Mouse (Mus musculus) adrenal gland, postnatal 25 days (tissue): ENCODE measurements around the gene Snhg11. TPM values are rescaled to one million over a fixed set of nuclear protein-coding genes. Genes with fewer than 3 reads are reported as not detected.

ENCODE experiments used
- DNase-seq: peaks from one replicate; pipeline ENCODE4 v3.0.0; 2021; ENCODE audit warnings: mixed read lengths
- long read RNA-seq: library from polyadenylated mRNA; stranded (forward); transcript quantifications from one replicate; pipeline ENCODE4 v2.0.0, GENCODE M21; 2021
- total RNA-seq: library from RNA; stranded (reverse); gene quantifications from 2 replicates; pipeline ENCODE4 v1.2.3, GENCODE M21; 2021

Snhg11 gene
- 5.3 and 8.6 TPM in 2 replicates for total RNA-seq
- long read RNA-seq, full-length matches to known transcripts: 1 of 3 reads
- long read RNA-seq, partial matches to known transcripts: 1 of 3 reads
- long read RNA-seq, other reads (novel, unspliced or antisense): 1 of 3 reads

- DNase-seq: peak; percentile 48
Observed at GRCm38 (mm10) chr2:158375443-158376122, at the start of gene Snhg11. Gene Snhg11 (plus strand): TSS chr2:158375638.

- no peak for DNase-seq
Observed at GRCm38 (mm10) chr2:158334356-158334755, 41.1 kb upstream of the Snhg11 start.

DNA sequence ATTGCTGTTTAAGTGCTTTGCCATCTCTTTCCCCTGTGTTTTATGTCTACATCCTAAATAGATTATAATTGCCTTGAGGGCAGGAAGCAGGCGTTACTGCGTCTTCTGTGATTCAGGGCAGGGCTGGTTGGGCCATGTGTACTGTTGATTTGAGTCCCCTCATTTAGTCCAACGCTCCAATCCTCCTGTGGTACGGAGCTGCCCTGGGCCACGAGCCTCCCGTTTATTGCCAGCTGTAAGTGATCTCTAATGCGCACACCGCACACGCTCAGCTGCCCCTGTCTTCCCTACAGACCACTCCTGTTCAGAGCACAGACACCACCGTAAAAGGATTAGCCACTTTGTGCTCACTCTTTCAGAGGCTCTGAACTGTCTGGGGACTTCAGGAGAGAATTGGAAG lies 37.7 kb upstream of the Snhg11 start:
- no peak for DNase-seq

GRCm38 (mm10) chr2:158339948-158340564 lies 35.4 kb upstream of the Snhg11 start:
- peak; percentile 67 for DNase-seq

DNA sequence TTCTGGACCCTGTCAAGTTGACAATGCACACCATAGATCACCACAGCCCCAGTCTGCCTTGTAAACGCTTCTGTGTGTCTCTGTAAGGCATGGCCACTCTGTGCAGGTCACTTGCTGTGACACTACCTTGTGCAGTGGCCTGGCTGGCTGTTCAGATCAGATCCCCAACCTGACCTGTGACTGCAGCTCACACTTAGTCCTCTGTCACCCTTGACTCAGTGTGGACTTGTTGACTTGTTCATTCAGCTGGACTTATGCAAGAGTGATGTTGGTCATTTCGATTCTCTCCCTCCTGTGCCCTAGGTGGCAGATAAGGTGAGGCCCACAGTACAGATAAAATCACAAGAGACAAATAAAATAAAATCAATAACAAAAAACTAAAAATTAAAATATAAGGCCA lies 34.1 kb upstream of the Snhg11 start:
- no peak for DNase-seq

DNA sequence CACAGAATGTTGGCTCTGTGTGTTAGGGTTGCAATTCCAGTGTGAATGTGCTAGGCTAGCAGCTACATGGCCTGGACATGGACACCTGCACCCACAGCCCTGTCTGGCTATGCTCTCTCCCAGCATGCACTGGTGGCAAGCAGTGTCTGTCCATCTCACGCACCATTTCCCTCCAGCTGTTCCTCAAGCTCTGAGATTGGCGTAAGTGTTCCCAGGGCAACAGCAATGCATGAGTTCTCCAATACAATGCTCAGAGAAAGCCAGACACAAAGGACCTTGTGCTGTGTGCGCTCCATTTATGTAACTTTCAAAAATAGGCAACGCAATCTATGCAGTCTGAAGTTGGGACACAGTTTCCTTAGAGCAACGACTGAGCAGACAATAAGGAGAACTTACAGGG lies 31.9 kb upstream of the Snhg11 start:
- no peak for DNase-seq

DNA sequence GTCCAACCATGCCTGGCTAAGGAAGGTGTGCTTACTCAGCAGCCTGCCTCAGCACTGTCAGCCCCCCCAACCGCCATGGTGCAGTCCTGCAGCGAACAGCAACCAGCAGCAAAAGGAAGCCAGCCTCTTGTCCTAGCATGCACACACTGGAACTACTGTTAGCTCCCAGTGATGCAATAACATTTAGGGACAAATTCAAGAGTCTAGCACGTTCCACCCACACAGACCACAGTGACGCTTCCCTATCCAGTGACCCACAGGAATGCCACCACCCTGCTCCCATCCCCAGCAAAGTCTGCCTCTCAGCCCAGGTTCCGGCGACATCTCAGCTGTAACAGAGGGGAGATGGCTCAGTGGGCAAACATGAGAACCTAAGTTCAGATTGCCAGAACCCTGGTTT lies 29.0 kb upstream of the Snhg11 start:
- DNase-seq: no peak

DNA sequence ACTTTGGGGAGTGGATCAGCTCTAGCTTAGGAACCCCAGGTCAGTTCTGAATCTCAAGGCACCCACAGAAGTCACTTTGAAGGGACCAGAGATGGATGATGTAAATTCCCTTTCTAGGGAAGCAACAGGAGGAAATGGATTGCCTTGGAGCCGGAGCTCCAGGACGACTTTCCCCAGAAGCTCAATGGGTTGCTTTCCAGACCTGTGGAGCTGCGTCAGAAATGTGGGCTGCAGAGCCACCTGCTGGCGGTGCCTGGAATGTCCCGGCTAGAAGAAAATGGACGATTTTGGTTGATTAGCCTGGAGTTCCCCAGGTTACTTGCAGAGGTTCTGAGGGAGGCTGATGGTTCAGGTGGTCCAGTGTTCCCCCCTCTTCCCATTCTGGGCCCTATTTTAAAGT lies 27.6 kb upstream of the Snhg11 start:
- DNase-seq: peak; percentile 70

DNA sequence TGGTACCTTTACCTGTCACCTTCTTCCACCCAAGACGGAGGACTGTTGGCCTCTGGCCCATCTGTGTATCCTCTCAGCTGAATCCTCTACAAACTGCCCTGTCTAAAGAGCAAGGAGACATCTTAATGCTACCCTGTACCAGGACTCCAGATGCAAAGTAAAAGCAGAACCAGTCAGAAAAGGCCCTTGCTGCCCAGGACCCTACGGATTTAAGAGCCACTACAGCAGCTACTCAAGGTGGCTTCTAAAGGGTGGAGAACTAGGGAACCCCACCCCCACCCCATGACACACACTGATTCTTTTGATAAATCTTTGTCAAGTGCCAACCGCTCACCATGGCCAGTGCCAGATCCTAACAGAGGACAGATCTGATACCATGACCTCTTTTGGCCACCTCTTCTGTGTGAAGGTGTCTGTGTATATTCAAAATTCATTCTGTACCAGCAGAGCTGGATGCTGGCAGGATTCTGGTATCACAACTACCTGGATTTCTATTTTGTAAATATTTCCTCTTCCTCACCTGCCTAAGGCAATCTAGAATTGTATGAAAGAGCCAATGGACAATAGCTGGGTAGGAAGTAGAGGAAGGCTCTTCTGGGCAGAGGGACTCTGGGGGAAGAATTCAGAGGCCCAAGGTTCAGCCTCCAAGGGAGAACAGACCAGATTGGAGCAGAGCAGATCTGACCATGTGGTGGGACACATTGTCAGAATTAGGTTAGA lies 22.5 kb upstream of the Snhg11 start:
- DNase-seq: no peak

GRCm38 (mm10) chr2:158354348-158355114 lies 20.9 kb upstream of the Snhg11 start:
- no peak for DNase-seq

DNA sequence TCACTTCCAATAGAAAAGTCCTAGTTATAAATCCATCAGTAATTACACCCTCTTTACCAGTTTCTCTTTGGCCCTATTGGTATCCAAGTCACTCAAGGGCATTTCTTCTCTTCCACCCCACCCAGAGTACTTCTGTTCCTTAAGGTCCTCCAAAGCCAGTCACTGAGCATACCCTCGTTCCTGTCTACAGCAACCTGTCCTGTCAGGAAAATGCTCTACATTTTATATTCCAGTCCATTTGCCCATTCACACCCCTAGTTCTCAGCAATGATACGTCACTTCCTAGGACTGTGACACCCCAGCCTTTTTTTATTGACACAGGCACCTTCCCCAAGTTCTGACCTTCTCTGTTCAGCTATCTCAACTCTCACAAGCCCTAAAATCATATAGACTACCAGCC lies 20.2 kb upstream of the Snhg11 start:
- no peak for DNase-seq

- DNase-seq: no peak
Observed at GRCm38 (mm10) chr2:158356121-158356520, 19.3 kb upstream of the Snhg11 start.

GRCm38 (mm10) chr2:158359757-158360620 lies 15.4 kb upstream of the Snhg11 start:
- DNase-seq: no peak

GRCm38 (mm10) chr2:158360873-158361677 lies 14.4 kb upstream of the Snhg11 start:
- DNase-seq: peak; percentile 85

DNA sequence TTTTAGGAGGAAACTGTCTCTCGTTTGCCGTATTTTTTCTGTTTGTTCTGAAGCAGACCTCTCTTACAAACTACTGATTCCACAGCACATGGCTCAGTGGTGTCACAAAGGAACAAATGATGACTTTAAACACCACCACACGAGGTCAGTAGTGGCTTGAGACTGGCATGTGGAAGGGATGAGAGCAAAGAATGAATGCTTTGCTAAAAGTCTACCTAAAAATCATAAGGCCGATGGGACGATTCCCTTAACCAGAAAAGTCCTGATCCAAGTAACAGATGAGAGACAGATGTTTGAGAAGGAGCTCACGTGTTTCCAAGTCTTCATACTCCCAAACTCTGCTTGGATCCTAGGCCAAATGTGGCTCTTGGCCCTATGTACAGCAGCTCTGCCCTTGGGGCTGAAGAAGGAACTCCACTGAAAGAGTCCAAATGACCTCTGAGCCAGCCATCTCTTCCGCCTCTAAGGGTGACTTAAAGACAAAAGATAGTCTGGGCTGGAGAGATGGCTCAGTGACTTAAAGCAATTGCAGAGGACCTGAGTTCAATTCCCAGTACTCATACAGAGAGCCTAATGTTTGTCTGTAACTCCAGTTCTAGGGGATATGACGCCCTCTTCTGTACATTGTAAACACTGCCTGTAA lies 13.6 kb upstream of the Snhg11 start:
- no peak for DNase-seq

DNA sequence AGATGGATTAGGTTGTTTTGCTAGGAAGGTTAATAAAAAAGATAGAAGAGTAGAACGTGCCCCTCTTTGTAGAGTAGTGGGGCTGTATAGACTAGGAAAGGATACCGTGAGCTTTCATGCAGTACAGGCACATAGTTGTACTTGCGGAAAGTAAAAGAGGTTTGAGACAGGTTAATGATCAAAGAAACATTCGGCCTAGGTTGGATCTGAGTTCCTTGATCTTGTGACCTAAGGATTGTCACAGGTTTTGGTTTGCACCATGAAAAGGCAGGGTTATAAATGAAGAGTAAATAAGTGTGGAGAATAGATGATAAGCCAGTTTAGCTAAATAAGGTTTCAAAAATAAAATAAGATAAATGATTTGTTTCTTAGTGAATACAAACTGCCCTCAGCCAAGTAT lies 11.3 kb upstream of the Snhg11 start:
- DNase-seq: no peak

- no peak for DNase-seq
Observed at GRCm38 (mm10) chr2:158365099-158365850, 10.2 kb upstream of the Snhg11 start.

DNA sequence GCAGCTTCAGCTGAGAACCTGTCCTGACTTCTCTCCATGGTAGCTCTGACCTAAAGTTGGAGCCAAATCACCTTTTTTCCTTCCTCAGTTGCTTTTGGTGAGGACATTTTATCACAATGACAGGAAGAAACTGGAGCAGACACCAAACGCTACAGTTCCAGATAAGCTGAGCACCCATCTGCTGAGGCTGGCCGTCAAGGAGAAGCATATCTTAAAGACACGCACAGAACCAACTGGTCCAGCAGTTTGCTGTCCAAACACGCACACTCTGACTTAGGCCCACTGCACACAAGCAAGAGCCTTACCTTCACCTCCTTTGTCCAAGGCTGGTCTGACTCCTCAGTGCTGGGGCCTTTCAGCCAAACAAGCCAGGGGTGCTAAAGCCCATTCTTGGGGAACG lies 7.8 kb upstream of the Snhg11 start:
- no peak for DNase-seq

GRCm38 (mm10) chr2:158368313-158368712 lies 7.1 kb upstream of the Snhg11 start:
- no peak for DNase-seq
